Mouse (Mus musculus): ENCODE results near the gene Bbs1. TPM values are rescaled to one million over a fixed set of nuclear protein-coding genes. Genes with fewer than 3 reads are reported as not detected.
"Not testable (repeated sequence)": the region's sequence is repeated elsewhere in the genome, so short reads cannot be mapped to it uniquely, and the experiment has no call there.

The Bbs1 gene
- total RNA-seq, 2 experiments from 2014 or later = 2.3 to 5.1 TPM

GRCm38 (mm10) chr19:4891798-4892197 is 14.6 kb downstream of the Bbs1 start:
- intact Hi-C loops (cut with DNase I) = no loop called here
- DNase-seq = no peak

GRCm38 (mm10) chr19:4889791-4890190 is 16.6 kb downstream of the Bbs1 start:
- intact Hi-C loops (cut with DNase I) = no loop called here
- no peak for DNase-seq

- no peak for DNase-seq
- intact Hi-C loops (cut with DNase I) = no loop called here
Observed at GRCm38 (mm10) chr19:4883961-4884360, 22.5 kb downstream of the Bbs1 start.

GRCm38 (mm10) chr19:4879324-4879703 is 27.1 kb downstream of the Bbs1 start:
- intact Hi-C loops (cut with DNase I) = loop anchor here (2.0 to 5.0 kb wide), 2 partner anchors 41 to 48 kb away; partner anchors contain the start of genes Ccdc87, Ccs and Dpp3
- no peak for DNase-seq

GRCm38 (mm10) chr19:4878405-4879323 is 27.8 kb downstream of the Bbs1 start, which contains the start of gene Zdhhc24:
Gene Zdhhc24, plus strand, starts transcription at chr19:4878668.
- DNase-seq = peak; percentile 98
- intact Hi-C loops (cut with DNase I) = loop anchor here (2.0 to 5.0 kb wide), 2 partner anchors 40 to 49 kb away; partner anchors contain the start of genes Ccdc87, Ccs and Dpp3

- intact Hi-C loops (cut with DNase I) = loop anchor here (2.0 to 5.0 kb wide), 2 partner anchors 39 to 50 kb away; partner anchors contain the start of genes Ccdc87, Ccs and Dpp3
- DNase-seq = peak; percentile 28 to 31
Observed at GRCm38 (mm10) chr19:4877785-4878184, 28.6 kb downstream of the Bbs1 start, which contains the start of gene Actn3. Gene Actn3, minus strand, starts transcription at chr19:4877909.

GRCm38 (mm10) chr19:4876755-4877154 is 29.7 kb downstream of the Bbs1 start:
- DNase-seq = no peak
- intact Hi-C loops (cut with DNase I) = loop anchor here (5.0 kb wide), 1 partner anchor 51 kb away; the partner anchor contains the start of gene Dpp3

GRCm38 (mm10) chr19:4876241-4876640 is 30.2 kb downstream of the Bbs1 start:
- intact Hi-C loops (cut with DNase I) = loop anchor here (5.0 kb wide), 1 partner anchor 51 kb away; the partner anchor contains the start of gene Dpp3
- DNase-seq = no peak

- not testable (repeated sequence) for DNase-seq
- intact Hi-C loops (cut with DNase I) = loop anchor here (5.0 kb wide), 1 partner anchor 53 kb away; the partner anchor contains the start of gene Dpp3
Observed at GRCm38 (mm10) chr19:4874613-4875012, 31.8 kb downstream of the Bbs1 start.

- no peak for DNase-seq
- intact Hi-C loops (cut with DNase I) = no loop called here
Observed at GRCm38 (mm10) chr19:4865147-4865546, 41.3 kb downstream of the Bbs1 start.

GRCm38 (mm10) chr19:4863048-4863447 is 43.4 kb downstream of the Bbs1 start:
- no peak for DNase-seq
- intact Hi-C loops (cut with DNase I) = no loop called here

GRCm38 (mm10) chr19:4859081-4859480 is 47.3 kb downstream of the Bbs1 start:
- intact Hi-C loops (cut with DNase I) = no loop called here
- DNase-seq = no peak

GRCm38 (mm10) chr19:4855951-4856350 is 50.5 kb downstream of the Bbs1 start:
- DNase-seq = no peak
- intact Hi-C loops (cut with DNase I) = no loop called here

GRCm38 (mm10) chr19:4855470-4855820 is 51.0 kb downstream of the Bbs1 start:
- intact Hi-C loops (cut with DNase I) = no loop called here
- no peak for DNase-seq

GRCm38 (mm10) chr19:4854552-4855469 is 51.6 kb downstream of the Bbs1 start, which contains the start of gene Ctsf:
Gene Ctsf, plus strand, starts transcription at chr19:4855130.
- intact Hi-C loops (cut with DNase I) = no loop called here

GRCm38 (mm10) chr19:4850281-4850680 is 56.1 kb downstream of the Bbs1 start:
- no peak for DNase-seq
- intact Hi-C loops (cut with DNase I) = no loop called here

More at GRCm38 (mm10) chr19:4854552-4855469, 51.6 kb downstream of the Bbs1 start, which contains the start of gene Ctsf:
- peak; percentile 87 for DNase-seq

- DNase-seq = no peak
- intact Hi-C loops (cut with DNase I) = loop anchor here (2.0 kb wide), 1 partner anchor 221 kb away; no protein-coding TSS in a partner anchor
Observed at GRCm38 (mm10) chr19:4849800-4850199, 56.6 kb downstream of the Bbs1 start.

GRCm38 (mm10) chr19:4847490-4847889 is 58.9 kb downstream of the Bbs1 start:
- no peak for DNase-seq
- intact Hi-C loops (cut with DNase I) = loop anchor here (2.0 kb wide), 1 partner anchor 93 kb away; no protein-coding TSS in a partner anchor

GRCm38 (mm10) chr19:4845846-4846245 is 60.6 kb downstream of the Bbs1 start:
- intact Hi-C loops (cut with DNase I) = loop anchor here (2.0 kb wide), 1 partner anchor 91 kb away; no protein-coding TSS in a partner anchor
- DNase-seq = no peak

GRCm38 (mm10) chr19:4842611-4843010 is 63.8 kb downstream of the Bbs1 start:
- no peak for DNase-seq
- intact Hi-C loops (cut with DNase I) = no loop called here

Data from heart, postnatal 36 days (tissue).